Mouse (Mus musculus) WW6 (cell line): Measurements from ENCODE around the gene Pofut2.

ENCODE experiments used
- DNase-seq: peaks from one replicate; pipeline ENCODE4 v3.0.0-alpha.2; 2013; ENCODE audit warnings: low read depth, low spot score

Gene Pofut2

DNA sequence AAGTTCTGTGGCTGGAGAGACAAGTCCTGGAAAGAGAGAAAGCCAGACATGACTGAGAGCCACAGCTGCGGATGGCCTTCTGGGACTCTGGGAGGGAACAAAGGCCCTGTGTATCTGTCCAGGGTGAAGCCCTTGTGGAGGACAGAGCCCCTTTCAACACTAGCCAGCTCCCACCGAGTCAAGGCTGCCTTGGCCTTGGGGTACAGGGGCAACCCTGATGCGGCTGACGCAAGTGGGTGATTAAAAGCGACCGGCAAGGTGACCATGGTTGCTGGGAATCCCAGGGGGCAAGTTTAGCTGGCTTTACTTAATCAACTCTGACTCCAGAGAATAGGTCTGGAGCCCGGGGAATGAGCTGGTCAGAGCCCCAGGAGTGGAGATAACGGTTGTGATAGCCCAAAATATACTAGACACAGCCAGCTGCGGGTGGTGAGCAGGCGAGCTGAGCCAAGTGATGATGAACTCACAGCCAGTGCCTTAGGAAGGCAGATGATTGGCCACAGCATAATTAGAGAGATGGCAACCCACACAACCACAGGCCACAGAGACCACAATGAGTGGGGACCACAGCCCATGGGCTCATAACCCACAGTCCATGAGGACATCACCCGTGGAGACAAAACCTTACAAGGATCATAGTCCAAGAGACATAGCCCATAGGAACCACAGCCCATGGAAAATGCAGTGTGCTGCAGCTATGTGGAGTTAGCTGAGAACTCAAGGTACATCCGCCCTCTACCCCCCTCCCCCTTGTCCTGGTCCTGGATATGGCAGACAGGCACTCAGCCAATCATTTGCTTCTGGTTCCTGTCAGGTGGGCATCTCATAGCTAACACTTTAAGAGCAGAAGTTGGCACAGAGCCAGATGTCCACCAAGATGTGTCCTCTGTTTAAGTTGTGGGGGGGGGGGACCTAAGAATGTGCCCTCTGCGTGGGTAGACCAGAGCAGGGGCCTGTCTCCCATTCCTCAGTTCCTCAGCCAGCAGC is 29.1 kb upstream of the Pofut2 start:
- DNase-seq: no peak

DNA sequence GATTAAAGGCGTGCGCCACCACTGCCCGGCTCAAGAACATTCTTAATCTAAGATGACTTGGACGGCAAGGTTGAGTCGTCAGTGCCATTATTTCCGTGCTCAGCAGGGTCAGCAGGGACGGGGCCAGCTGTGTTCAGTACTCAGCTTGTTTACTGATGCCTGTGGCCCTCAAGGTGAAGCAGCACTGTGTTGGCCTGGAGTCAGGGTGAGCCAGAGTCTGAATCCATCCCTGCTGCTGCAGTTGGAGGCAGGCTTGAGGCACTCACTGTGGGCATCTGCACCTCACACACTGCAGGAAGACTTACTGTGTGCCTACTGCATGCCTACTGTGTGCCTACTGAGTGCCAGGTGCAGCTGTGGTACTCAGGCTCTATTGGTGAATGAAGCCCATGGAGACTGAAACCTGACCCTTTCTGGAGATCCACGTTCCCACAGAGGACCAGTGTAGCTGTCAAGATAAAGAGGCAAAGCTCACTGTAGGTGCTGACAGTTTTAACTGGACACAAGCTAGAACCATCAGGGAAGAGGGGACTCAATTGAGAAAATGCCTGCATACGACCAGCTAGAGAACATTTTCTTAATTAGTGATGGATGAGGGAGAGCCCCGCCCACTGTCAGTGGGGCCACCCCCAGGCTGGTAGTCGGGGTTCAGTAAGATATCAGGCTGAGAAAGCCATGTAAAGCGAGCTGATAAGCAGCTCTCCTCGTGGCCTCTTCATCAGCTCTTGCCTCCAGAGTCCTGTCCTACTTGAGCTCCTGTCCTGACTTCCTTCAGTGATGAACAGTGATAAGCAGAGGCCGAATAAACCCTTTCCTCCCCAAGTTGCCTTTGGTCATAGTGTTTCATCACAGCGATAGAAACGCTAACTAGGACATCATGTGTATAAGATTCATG is 26.9 kb upstream of the Pofut2 start:
- no peak for DNase-seq

DNA sequence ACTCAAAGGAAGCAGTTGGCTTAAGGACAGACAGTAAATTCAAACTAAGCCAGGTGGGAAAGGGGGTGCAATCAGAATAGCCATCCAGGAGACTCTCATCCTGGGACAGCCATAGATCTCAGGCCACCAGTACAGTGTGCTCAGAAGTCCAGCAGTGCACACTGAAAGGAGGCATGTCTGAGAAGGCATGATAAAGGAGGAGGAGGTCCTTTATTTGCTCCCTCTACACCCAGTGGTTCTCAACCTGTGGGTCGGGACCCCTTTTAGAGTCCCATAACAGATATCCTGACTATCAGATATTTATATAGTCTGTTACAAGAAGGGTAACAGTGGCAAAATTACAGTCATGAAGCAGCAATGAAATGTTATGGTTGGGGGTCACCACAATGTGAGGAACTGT is 25.8 kb upstream of the Pofut2 start:
- no peak for DNase-seq

DNA sequence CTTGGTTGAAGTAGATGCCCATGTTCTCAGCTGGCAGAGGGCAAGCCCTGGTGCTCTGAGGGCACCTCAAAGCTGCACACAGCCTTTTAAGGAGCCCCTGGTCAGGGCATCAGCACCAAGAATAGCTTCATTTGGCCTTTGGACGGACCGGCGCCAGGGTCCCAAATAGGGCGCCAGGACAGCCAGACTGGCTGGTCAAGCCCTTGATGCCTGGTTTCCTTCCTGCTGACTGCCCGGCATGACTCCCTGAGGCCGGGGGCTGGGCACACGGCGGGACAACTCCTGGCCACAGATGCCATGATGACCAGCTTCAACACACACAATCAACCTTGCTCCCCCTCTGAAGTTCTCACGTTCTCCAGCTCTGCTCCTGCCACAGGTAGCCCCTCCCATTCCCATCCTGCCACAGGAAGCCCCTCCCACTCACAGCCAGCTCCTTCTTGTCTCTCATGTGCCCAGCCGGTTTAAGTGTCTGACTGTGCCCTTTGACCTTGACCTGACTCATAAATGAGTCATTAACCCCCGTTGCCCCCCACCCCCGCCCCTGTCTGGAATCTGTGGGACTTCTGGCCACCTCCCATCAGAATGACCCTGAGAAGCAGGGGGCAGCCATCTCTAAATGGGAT is 23.9 kb upstream of the Pofut2 start:
- DNase-seq: no peak

GRCm38 (mm10) chr10:77237795-77238580 is 21.0 kb upstream of the Pofut2 start:
- DNase-seq: no peak

GRCm38 (mm10) chr10:77240764-77241163 is 18.3 kb upstream of the Pofut2 start:
- DNase-seq: no peak

DNA sequence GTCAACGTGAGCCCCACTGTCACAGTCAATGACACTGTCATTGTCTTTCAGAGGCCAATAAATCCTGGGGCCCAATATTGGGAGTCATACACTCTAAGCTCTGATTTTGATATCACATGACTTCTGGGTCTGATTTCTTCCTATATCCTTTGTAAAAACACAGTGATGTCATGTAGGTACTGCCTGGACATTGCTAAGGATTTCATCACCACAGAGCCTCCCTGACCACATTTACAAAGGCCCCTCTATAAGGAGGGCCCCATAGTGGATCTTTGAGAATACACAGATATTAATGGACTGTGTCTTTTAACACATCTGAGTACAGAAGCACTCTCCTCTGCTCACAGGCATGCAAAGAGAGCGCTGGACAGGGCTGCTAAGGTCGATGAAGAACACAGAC is 16.6 kb upstream of the Pofut2 start:
- no peak for DNase-seq

DNA sequence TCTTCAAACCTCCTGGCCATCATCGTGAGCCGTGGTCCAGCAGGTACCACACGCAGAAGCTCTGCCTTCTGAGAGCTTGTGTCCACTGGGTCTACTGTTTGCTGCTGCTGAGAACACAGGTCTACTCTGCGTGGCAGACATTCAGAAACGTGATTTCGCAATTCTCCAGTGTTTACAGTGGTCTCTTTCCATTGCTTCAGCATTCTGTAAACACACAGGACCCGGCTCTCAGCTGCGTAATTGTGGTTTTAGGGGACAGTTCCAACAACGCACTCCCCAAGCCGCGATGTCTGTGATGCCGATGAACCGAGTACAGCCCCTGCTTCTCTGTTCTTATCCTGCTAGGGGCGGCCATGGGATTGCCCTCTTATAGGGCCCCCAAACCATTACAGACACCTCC is 16.1 kb upstream of the Pofut2 start:
- DNase-seq: no peak

DNA sequence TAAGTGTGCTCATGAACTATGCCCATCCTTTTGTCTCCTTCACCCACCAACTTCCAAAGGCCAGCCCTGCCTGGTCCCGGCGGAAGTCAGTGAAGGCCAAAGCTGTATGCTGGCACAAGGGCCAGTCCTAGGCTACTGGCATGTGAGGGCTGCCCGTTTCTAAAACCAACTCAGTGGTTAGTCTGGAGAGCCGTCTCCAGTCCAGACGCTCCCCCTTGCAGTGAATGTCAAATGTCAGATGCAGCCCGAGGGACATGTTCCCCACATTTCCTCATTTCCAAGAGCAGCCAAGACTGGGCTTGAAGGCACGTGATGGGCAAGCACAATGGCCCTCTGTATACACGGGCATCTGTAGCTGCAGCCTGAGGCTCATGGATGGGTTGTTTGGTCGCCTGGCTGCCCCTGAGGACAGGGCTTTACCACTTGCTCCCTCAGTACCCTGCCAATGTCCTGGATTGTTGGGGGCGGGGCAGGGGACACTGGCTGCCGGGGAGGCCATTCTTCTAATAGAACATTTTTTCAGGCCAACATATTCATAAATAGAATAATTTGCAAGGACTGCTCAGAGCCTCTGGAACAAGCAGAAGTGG is 15.4 kb upstream of the Pofut2 start:
- DNase-seq: no peak

DNA sequence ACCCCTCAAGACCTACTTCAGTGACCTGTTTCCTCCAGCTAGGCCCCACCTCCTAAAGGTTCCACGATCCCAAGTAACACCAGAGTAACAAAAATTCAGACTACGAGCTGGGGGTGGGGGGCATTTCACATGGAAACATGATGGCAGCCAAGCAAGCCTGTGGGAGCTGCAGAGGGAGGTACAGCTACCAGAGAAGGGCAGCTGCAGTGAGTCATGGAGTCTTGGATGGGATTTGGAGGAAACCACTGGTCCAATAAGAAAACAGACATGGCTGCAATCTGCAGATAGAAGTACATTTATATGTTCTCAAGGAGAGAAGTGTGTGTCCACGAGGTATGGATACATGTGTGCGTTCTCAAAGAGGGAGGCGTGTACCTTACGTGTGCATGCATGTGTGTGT is 14.2 kb upstream of the Pofut2 start:
- no peak for DNase-seq

DNA sequence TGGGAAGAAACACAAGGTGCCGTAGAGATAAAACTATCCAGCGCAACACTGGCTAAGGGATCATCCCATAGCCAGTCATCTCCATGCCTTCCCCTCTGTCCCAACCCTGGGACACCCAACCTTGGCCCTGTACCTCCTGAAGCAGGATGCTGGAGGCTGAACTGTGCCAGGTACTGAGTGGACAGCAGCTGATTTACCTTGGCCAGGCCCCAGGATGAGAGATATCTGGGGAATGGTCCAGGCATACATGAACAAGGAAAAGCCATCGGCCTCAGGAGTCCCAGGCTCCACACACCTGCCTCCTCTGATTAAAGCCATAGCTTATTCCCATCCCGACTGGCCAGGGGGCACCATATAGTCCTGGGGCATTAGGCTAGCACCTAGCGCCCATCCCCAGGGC is 12.0 kb upstream of the Pofut2 start:
- DNase-seq: no peak

GRCm38 (mm10) chr10:77247707-77248106 is 11.3 kb upstream of the Pofut2 start:
- DNase-seq: no peak

DNA sequence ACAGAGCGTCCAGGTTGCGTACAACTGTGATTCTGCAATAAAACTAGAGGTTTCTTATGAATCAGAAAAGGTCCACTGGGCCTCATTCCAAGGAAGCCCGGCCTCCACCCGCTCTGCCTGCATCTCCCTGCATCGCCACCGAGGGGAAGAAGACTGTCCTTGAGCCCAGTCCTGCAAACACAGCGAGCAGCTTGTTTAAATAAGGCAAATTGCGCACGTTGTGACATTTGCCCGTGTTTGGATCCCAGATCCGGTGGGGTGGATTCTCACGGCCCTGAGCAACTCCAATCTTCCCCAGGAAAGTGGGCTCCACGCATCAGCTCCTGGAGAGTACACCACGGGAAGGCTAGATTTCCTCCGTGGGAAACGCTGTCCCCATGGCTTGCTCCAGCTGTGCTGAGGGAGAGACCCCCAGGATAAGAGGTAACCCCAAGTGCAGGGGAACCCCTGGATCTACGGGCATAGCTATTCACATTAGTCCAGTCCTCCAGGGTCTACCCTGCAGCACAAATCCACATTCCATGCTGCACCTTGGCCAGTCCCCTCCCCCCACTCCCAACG is 7.7 kb upstream of the Pofut2 start:
- DNase-seq: no peak

GRCm38 (mm10) chr10:77251784-77252539 is 7.1 kb upstream of the Pofut2 start:
- no peak for DNase-seq

- DNase-seq: peak; percentile 69
These were observed 6.2 kb upstream of the Pofut2 start for GRCm38 (mm10) chr10:77252790-77253189.

- no peak for DNase-seq
These were observed 3.8 kb upstream of the Pofut2 start for GRCm38 (mm10) chr10:77255231-77255630.

GRCm38 (mm10) chr10:77255676-77256075 is 3.3 kb upstream of the Pofut2 start:
- DNase-seq: no peak

DNA sequence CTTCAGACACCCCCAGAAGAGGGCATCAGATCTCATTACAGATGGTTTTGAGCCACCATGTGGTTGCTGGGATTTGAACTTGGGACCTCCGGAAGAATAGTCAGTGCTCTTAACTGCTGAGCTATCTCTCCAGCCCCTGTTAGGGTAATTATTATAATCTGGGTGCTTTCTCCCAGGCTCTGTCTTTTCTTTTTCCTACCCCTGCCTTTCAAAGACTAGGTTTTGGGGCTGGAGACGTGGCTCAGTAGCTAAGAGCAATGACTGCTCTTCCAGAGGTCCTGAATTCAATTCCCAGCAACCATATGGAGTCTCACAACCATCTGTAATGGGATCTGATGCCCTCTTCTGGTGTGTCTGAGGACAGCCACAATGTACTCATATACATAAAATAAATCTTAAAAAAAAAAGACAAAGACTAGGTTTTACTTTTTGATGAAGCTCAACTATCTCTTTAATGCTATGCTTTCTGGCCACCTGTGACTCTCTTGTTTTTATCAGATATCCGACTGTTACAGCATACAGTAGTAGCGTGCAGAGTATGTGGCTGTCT is 902 bp upstream of the Pofut2 start:
- no peak for DNase-seq

DNA sequence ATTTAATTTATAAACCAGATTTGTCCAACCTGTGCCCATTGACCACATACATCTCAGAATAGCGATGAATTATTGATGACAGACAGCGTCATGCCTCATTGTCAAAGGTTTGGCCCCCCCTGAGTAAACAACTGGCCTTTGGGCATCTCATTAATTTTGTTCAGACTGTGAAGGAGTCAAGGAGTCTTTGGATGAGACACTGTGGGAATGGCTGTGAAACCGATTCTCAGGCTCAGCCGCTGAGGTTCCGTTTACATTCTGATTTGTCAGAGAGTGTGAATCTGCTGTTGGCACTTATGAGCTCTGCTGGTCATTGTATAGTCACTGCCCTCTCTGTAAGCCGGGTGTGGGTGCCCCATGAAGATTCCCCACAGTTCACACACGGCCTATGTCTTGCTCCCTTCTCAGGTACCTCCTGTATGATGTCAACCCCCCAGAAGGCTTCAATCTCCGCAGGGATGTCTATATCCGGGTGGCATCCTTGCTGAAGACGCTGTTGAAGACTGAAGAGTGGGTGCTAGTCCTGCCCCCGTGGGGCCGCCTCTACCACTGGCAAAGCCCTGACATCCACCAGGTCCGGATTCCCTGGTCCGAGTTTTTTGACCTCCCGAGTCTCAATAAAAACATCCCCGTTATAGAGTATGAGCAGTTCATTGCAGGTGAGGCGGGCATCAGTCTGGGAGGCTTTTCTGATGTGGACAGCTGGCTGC is 1.3 kb downstream of the Pofut2 start:
- DNase-seq: no peak
